Mouse (Mus musculus) left cerebral cortex, adult 2 months (tissue): ENCODE results near the gene Kif3a. TPM values are rescaled to one million over a fixed set of nuclear protein-coding genes. Genes with fewer than 3 reads are reported as not detected.
"Not testable (repeated sequence)": the region's sequence is repeated elsewhere in the genome, so short reads cannot be mapped to it uniquely, and the experiment has no call there.

Experiments used
- DNase-seq, 2 experiments: peaks; one replicate each; pipeline ENCODE4 v3.0.0; 2021 to 2022; ENCODE audit warnings: low spot score in 2 of 2, mixed read lengths in 1 of 2; ENCODE audit errors: extremely low spot score in 1 of 2
- H3K27ac ChIP-seq: fragments of 200-600 bp; 2 replicates; pipeline ENCODE4 v1.8.1; 2022
- H3K4me3 ChIP-seq: fragments of 200-600 bp; 2 replicates; pipeline ENCODE4 v1.8.1; 2022
- CTCF ChIP-seq: fragments of 200-600 bp; IDR thresholded peaks from 2 replicates; pipeline ENCODE4 v1.8.1; 2022; ENCODE audit warnings: antibody characterized with exemption, mild to moderate bottlenecking, moderate library complexity
- intact Hi-C: fragments of 180-260 bp; cut with DNase I; formaldehyde crosslinking; loops from one replicate; pipeline ENCODE4 v1.15.1; 2025
- total RNA-seq, 2 experiments: library from RNA; stranded (reverse); gene quantifications; 2 replicates each; pipeline ENCODE4 v1.2.3; 2021

Kif3a gene
- total RNA-seq, 2 experiments from 2014 or later, result 127 to 131 TPM

DNA sequence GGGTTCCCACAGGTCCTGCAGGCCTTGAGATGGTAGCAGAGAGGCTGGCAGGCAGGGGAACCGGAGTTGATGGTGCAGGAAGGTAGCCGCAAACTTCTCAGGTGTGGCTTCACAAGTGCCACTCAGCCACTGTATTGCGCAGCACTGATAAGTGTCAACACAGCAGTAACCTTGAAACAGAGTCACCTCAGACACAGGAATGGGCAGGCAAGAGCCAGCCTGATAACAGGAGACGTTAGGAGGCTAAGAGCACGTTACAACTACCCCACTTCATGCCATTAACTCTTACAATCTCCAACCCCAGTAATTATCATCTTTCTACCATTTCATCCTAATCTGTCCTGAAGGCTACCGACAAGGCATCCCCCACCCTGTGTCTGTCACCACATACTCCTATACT, 19.6 kb upstream of the Kif3a start:
- DNase-seq, result no peak
- intact Hi-C loops, result no loop called here
- Histone ChIP-seq H3K4me3 (no peak overlapping the region), H3K27ac (no peak overlapping the region)
- TF ChIP-seq CTCF, result no peak

- no peak for DNase-seq
- H3K27ac ChIP-seq, result no peak overlapping the region
- no peak for TF ChIP-seq CTCF
- H3K4me3 ChIP-seq, result no peak overlapping the region
- intact Hi-C loops, result no loop called here
Observed at GRCm38 (mm10) chr11:53548036-53548605, 19.1 kb upstream of the Kif3a start.

DNA sequence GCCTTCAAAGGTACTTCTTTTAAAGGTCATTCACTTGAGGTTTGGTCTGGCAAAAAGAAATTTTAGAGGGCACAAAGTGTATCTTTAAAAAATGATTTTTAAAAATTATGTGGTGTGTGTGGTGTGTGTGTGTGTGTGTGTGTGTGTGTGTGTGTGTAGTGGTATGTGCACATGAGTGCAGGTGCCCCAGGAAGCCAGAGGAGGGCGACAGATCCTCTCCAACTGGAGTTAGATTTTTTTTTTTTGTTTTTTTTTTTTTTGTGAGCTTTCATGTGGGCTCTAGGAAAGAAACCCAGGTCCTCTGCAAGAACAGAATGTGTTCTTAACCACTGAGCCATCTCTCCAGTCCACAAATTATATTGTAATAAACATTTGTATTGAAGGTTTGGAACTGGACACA, 16.5 kb upstream of the Kif3a start:
- TF ChIP-seq CTCF, result no peak; the same call in 1 of the 2 replicates
- no peak overlapping the region for H3K4me3 ChIP-seq
- no peak for DNase-seq
- H3K27ac ChIP-seq, result no peak overlapping the region
- intact Hi-C loops, result no loop called here

DNA sequence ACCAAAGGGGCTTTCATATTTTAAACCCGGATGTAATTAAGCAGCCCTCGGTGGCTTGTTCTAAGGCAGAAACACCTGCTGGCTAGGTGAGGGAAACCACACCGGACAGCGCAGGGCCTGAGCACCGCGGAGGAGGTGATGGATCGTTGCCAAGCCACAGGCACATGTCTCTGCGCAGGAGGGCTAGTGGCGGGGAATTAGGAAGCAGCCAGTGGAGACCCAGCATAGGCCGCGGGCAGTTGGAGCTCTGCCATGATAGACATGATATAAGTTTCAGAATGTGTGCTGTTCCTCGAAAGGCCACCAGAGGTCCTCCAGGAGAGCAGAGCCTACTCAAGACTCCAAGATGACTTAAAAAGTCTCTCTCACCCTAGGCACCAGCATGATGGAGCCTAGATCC, 15.4 kb upstream of the Kif3a start:
- Histone ChIP-seq H3K4me3 (no peak overlapping the region), H3K27ac (no peak overlapping the region)
- intact Hi-C loops, result no loop called here
- peak; percentile 53 for TF ChIP-seq CTCF
- no peak for DNase-seq

- intact Hi-C loops, DNase-seq, H3K4me3 ChIP-seq, H3K27ac ChIP-seq: not testable (repeated sequence)
Observed at GRCm38 (mm10) chr11:53556529-53556928, 10.7 kb upstream of the Kif3a start.

GRCm38 (mm10) chr11:53557992-53558391, 9.2 kb upstream of the Kif3a start:
- DNase-seq, H3K4me3 ChIP-seq, intact Hi-C loops, H3K27ac ChIP-seq: not testable (repeated sequence)

DNA sequence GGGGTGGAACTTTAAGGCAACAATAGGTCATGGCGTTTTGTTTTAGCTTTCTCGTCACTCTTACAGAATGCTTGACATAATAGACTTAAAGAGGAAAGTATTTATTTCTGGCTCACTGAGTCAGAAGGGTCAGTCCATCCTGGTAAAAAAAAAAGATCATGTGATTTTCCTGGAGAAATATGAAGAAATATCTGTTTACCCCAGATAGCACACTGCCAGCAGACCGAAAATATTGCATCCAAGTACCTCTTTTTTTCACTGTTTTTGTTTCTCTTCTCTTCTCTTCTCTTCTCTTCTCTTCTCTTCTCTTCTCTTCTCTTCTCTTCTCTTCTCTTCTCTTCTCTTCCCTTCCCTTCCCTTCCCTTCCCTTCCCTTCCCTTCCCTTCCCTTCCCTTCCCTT, 7.2 kb upstream of the Kif3a start:
- DNase-seq, intact Hi-C loops, H3K27ac ChIP-seq, H3K4me3 ChIP-seq: not testable (repeated sequence)

GRCm38 (mm10) chr11:53561986-53562385, 5.2 kb upstream of the Kif3a start:
- intact Hi-C loops, result no loop called here
- Histone ChIP-seq H3K27ac (no peak overlapping the region), H3K4me3 (no peak overlapping the region)
- TF ChIP-seq CTCF, result no peak
- no peak for DNase-seq

GRCm38 (mm10) chr11:53566646-53567045, 533 bp upstream of the Kif3a start:
- intact Hi-C loops, result loop anchor here (5.0 kb wide), 1 partner anchor 94 kb away; the partner anchor contains the start of gene Gm9837
- Histone ChIP-seq H3K27ac (peak overlapping the region; percentile 88), H3K4me3 (peak overlapping the region; percentile 66)
- no peak for TF ChIP-seq CTCF
- no peak for DNase-seq

GRCm38 (mm10) chr11:53580562-53580961, 13.4 kb downstream of the Kif3a start:
- peak; percentile 12 for TF ChIP-seq CTCF
- Histone ChIP-seq H3K27ac (no peak overlapping the region), H3K4me3 (no peak overlapping the region)
- intact Hi-C loops, result no loop called here
- DNase-seq, result no peak

- Histone ChIP-seq H3K27ac (no peak overlapping the region), H3K4me3 (no peak overlapping the region)
- intact Hi-C loops, result no loop called here
- peak; percentile 35 for TF ChIP-seq CTCF
- DNase-seq, result no peak
Observed at GRCm38 (mm10) chr11:53583151-53583550, 16.0 kb downstream of the Kif3a start.

DNA sequence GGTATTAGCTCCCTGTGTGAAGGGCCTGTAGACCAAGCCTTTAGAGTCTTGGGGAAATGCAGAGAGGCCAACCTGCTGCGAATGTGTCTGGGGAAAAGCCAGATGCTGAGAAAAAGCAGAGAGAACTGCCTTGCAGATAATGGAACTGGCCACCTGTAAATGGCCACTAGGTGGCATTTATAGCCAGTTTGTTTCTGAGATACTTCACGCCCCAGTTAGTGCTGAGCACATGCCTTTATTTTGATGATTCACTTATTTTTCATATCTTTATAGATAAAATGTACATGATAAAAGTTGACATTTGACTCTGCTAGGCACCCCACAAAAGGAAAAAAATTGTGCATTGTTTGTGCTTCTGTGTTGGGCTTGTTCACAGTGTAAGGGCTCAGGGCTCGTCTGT, 17.7 kb downstream of the Kif3a start:
- Histone ChIP-seq H3K27ac (no peak overlapping the region), H3K4me3 (no peak overlapping the region)
- no peak for DNase-seq
- intact Hi-C loops, result loop anchor here (1.0 to 5.0 kb wide), 2 partner anchors 42 to 115 kb away; partner anchors contain the start of gene Gm9837
- TF ChIP-seq CTCF, result peak; percentile 73

DNA sequence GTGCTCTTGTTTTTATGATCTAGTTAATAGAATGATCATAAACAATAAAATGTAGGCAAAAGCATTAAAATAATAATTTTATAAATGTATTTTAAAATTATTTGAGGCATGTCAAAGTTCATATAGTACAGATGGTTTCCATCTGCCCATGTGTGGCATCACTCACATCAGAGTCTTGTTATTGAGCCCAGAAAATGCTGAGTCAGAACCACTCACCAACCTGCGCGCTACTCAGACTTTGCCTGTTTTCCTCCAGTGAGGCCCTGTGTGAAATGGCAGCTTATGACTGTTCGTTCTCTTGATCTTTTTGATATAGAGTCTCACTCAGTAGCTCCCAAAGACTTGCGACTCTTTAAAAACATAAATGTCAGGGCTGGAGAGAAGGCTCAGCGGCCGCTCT, 18.3 kb downstream of the Kif3a start:
- no peak for TF ChIP-seq CTCF
- intact Hi-C loops, result loop anchor here (1.0 to 5.0 kb wide), 2 partner anchors 42 to 115 kb away; partner anchors contain the start of gene Gm9837
- Histone ChIP-seq H3K4me3 (no peak overlapping the region), H3K27ac (no peak overlapping the region)
- DNase-seq, result no peak
